Mouse (Mus musculus) hindbrain, postnatal 0 days (tissue): ENCODE measurements around the gene Vac14. TPM values are rescaled to one million over a fixed set of nuclear protein-coding genes. Genes with fewer than 3 reads are reported as not detected.

ENCODE experiments used
- ATAC-seq: fragments of 200-750 bp; cut with Nextera tagmentation; 2 replicates; pipeline ENCODE4 v1.8.0; 2017; ENCODE audit warnings: mild to moderate bottlenecking, moderate TSS enrichment, moderate library complexity
- DNase-seq: peaks from one replicate; pipeline ENCODE4 v3.0.0-alpha.2; 2015; ENCODE audit warnings: low spot score
- H3K27ac ChIP-seq: fragments of 300-500 bp; sonication (generic); 2 replicates; pipeline ENCODE4 v1.5.1; 2014; ENCODE audit warnings: mild to moderate bottlenecking
- H3K27me3 ChIP-seq: fragments of 300-500 bp; sonication (generic); 2 replicates; pipeline ENCODE4 v1.6.1; 2014; ENCODE audit warnings: low read length, mixed read lengths; ENCODE audit not compliant: insufficient read depth
- H3K36me3 ChIP-seq: fragments of 300-500 bp; sonication (generic); 2 replicates; pipeline ENCODE4 v1.6.1; 2014; ENCODE audit warnings: low read length, mixed read lengths; ENCODE audit not compliant: insufficient read depth
- H3K4me1 ChIP-seq: fragments of 300-500 bp; sonication (generic); 2 replicates; pipeline ENCODE4 v1.6.1; 2014; ENCODE audit warnings: antibody characterized with exemption, low read length, mixed read lengths; ENCODE audit not compliant: insufficient read depth
- H3K4me2 ChIP-seq: fragments of 300-500 bp; sonication (generic); 2 replicates; pipeline ENCODE4 v1.6.1; 2014; ENCODE audit warnings: low read depth, mild to moderate bottlenecking, low read length, moderate library complexity, mixed read lengths
- H3K4me3 ChIP-seq: fragments of 300-500 bp; sonication (generic); 2 replicates; pipeline ENCODE4 v1.5.1; 2014; ENCODE audit warnings: low read length
- H3K9ac ChIP-seq: fragments of 300-500 bp; sonication (generic); replicated peaks from 2 replicates; pipeline ENCODE4 v1.6.1; 2014; ENCODE audit warnings: mild to moderate bottlenecking, low read length, moderate library complexity, mixed read lengths
- H3K9me3 ChIP-seq: fragments of 300-500 bp; sonication (generic); 2 replicates; pipeline ENCODE4 v1.6.1; 2016; ENCODE audit warnings: low read length, mixed read lengths
- CTCF ChIP-seq: IDR thresholded peaks from 2 replicates; pipeline ENCODE4 v1.5.1; 2016; ENCODE audit warnings: antibody characterized with exemption, control low read depth, low read depth
- WGBS: fragments of 180-500 bp; shearing (Covaris S2); extraction: QIAGEN DNeasy Blood & Tissue Kit; methylation state at CpG from one replicate; pipeline ENCODE4 v1.1.7; 2014; 5-methylcytosine and 5-hydroxymethylcytosine counted together
- polyA plus RNA-seq: library from polyadenylated mRNA; unstranded; fragments of >200 nt; fragmentation: Nextera tagmentation; extraction: Ambion mirVana; gene quantifications from 2 replicates; pipeline ENCODE4 v1.2.1, GENCODE M21; 2015
- total RNA-seq: library from RNA; depleted of rRNA; stranded (reverse); fragments of >200 nt; gene quantifications from 2 replicates; pipeline ENCODE4 v1.2.3, GENCODE M21; 2014

Vac14 gene
- total and polyA plus RNA-seq, 2 experiments from 2014 or later = 26.1 to 44.1 TPM

GRCm38 (mm10) chr8:110700561-110700960, 82.2 kb downstream of the Vac14 start:
- Histone ChIP-seq H3K27ac (no peak overlapping the region), H3K4me3 (no peak overlapping the region)
- no peak for ATAC-seq

GRCm38 (mm10) chr8:110702636-110703459, 84.5 kb downstream of the Vac14 start:
- no peak for TF ChIP-seq CTCF
- no peak; the same call in 1 of the 2 replicates for ATAC-seq
- Histone ChIP-seq H3K27me3 (no peaks in the 10 kb centered on the region), H3K9ac (0 out of 2 replicates have a peak overlapping the region, but pooled peaks have one; percentile 2), H3K9me3 (no peaks in the 10 kb centered on the region), H3K4me3 (no peak overlapping the region), H3K27ac (peak overlapping the region; percentile 55), H3K4me1 (peaks cover 39% of the 10 kb centered on the region), H3K4me2 (no peak overlapping the region), H3K36me3 (no peaks in the 10 kb centered on the region)
- DNase-seq = no peak
- WGBS = 32% methylated on average over 9 of the region's 9 CpGs

More at GRCm38 (mm10) chr8:110700561-110700960, 82.2 kb downstream of the Vac14 start:
- no peaks in the 10 kb centered on the region for H3K27me3 ChIP-seq
- no peaks in the 10 kb centered on the region for H3K9me3 ChIP-seq
- 80% methylated on average over 2 of the region's 2 CpGs for WGBS
- 0 out of 2 replicates have a peak, but pooled peaks cover 3% of the 10 kb centered on the region for H3K36me3 ChIP-seq
- DNase-seq = no peak
- no peak overlapping the region for H3K9ac ChIP-seq
- peaks cover 43% of the 10 kb centered on the region for H3K4me1 ChIP-seq
- no peak overlapping the region for H3K4me2 ChIP-seq
- no peak for TF ChIP-seq CTCF

GRCm38 (mm10) chr8:110703460-110704061, 85.2 kb downstream of the Vac14 start:
- DNase-seq (no peak), ATAC-seq (no peak)
- Histone ChIP-seq H3K9ac (0 out of 2 replicates have a peak overlapping the region, but pooled peaks have one; percentile 2), H3K27me3 (no peaks in the 10 kb centered on the region), H3K4me1 (peaks cover 43% of the 10 kb centered on the region), H3K27ac (peak overlapping the region; percentile 55), H3K4me2 (no peak overlapping the region), H3K36me3 (no peaks in the 10 kb centered on the region), H3K4me3 (no peak overlapping the region), H3K9me3 (no peaks in the 10 kb centered on the region)
- WGBS = 70% methylated on average over 9 of the region's 9 CpGs
- no peak for TF ChIP-seq CTCF

- 0 out of 2 replicates have a peak overlapping the region, but pooled peaks have one; percentile 55 for H3K27ac ChIP-seq
- TF ChIP-seq CTCF = no peak
- DNase-seq (no peak), ATAC-seq (no peak)
- H3K9ac ChIP-seq = no peak overlapping the region
- no peak overlapping the region for H3K4me3 ChIP-seq
- H3K4me2 ChIP-seq = no peak overlapping the region
- H3K4me1 ChIP-seq = peaks cover 43% of the 10 kb centered on the region
- H3K36me3 ChIP-seq = no peaks in the 10 kb centered on the region
- no peaks in the 10 kb centered on the region for H3K27me3 ChIP-seq
- 75% methylated on average over 3 of the region's 3 CpGs for whole genome bisulfite sequencing
- no peaks in the 10 kb centered on the region for H3K9me3 ChIP-seq
These were observed 85.7 kb downstream of the Vac14 start for GRCm38 (mm10) chr8:110704103-110704502.

- peaks cover 40% of the 10 kb centered on the region for H3K4me1 ChIP-seq
- no peak; the same call in 1 of the 2 replicates for TF ChIP-seq CTCF
- no peaks in the 10 kb centered on the region for H3K9me3 ChIP-seq
- WGBS = 44% methylated on average over 14 of the region's 14 CpGs
- no peak overlapping the region for H3K9ac ChIP-seq
- peak; percentile 57 for ATAC-seq
- no peak overlapping the region for H3K4me2 ChIP-seq
- peak; percentile 72 for DNase-seq
- H3K27me3 ChIP-seq = no peaks in the 10 kb centered on the region
- H3K27ac ChIP-seq = peak overlapping the region; percentile 66
- H3K36me3 ChIP-seq = no peaks in the 10 kb centered on the region
- H3K4me3 ChIP-seq = no peak overlapping the region
These were observed 87.3 kb downstream of the Vac14 start for GRCm38 (mm10) chr8:110705391-110706287.

GRCm38 (mm10) chr8:110706288-110706870, 88.0 kb downstream of the Vac14 start:
- TF ChIP-seq CTCF = no peak
- no peaks in the 10 kb centered on the region for H3K27me3 ChIP-seq
- peak overlapping the region; percentile 66; the same call in 1 of the 2 replicates for H3K27ac ChIP-seq
- no peak overlapping the region for H3K4me2 ChIP-seq
- H3K9ac ChIP-seq = no peak overlapping the region
- H3K4me3 ChIP-seq = no peak overlapping the region
- peaks cover 43% of the 10 kb centered on the region for H3K4me1 ChIP-seq
- WGBS = 89% methylated on average over 3 of the region's 3 CpGs
- H3K36me3 ChIP-seq = no peaks in the 10 kb centered on the region
- ATAC-seq = no peak
- H3K9me3 ChIP-seq = no peaks in the 10 kb centered on the region
- no peak for DNase-seq
